Mouse (Mus musculus) hindbrain, embryonic 16.5 days (tissue): ENCODE measurements around the gene Hirip3. TPM values are rescaled to one million over a fixed set of nuclear protein-coding genes. Genes with fewer than 3 reads are reported as not detected.

Source experiments
- ATAC-seq: fragments of 200-750 bp; cut with Nextera tagmentation; 2 replicates; pipeline ENCODE4 v1.8.0; 2017; ENCODE audit warnings: moderate TSS enrichment, moderate library complexity
- H3K27ac ChIP-seq: fragments of 300-500 bp; sonication (generic); 2 replicates; pipeline ENCODE4 v1.5.1; 2014; ENCODE audit warnings: low read depth, mild to moderate bottlenecking, control low read depth, low read length, moderate library complexity
- H3K27me3 ChIP-seq: fragments of 300-500 bp; sonication (generic); replicated peaks from 2 replicates; pipeline ENCODE4 v1.6.1; 2014; ENCODE audit warnings: low read length; ENCODE audit not compliant: control insufficient read depth, insufficient read depth
- H3K36me3 ChIP-seq: fragments of 300-500 bp; sonication (generic); 2 replicates; pipeline ENCODE4 v1.6.1; 2014; ENCODE audit warnings: mild to moderate bottlenecking, low read length, moderate library complexity, mixed read lengths; ENCODE audit not compliant: control insufficient read depth, insufficient read depth
- H3K4me1 ChIP-seq: fragments of 300-500 bp; sonication (generic); 2 replicates; pipeline ENCODE4 v1.6.1; 2014; ENCODE audit warnings: low read depth, low read length; ENCODE audit not compliant: control insufficient read depth, insufficient read depth
- H3K4me2 ChIP-seq: fragments of 300-500 bp; sonication (generic); 2 replicates; pipeline ENCODE4 v1.6.1; 2014; ENCODE audit warnings: mild to moderate bottlenecking, low read length, control low read depth, moderate library complexity
- H3K4me3 ChIP-seq: fragments of 300-500 bp; sonication (generic); 2 replicates; pipeline ENCODE4 v1.5.1; 2014; ENCODE audit warnings: mild to moderate bottlenecking, low read length, control low read depth, moderate library complexity
- H3K9ac ChIP-seq: fragments of 300-500 bp; sonication (generic); 2 replicates; pipeline ENCODE4 v1.6.1; 2014; ENCODE audit warnings: low read depth, mild to moderate bottlenecking, control low read depth, low read length, moderate library complexity
- H3K9me3 ChIP-seq: fragments of 300-500 bp; sonication (generic); 2 replicates; pipeline ENCODE4 v1.6.1; 2014; ENCODE audit warnings: mild to moderate bottlenecking, low read length, moderate library complexity; ENCODE audit not compliant: control insufficient read depth
- WGBS: fragments of 180-500 bp; shearing (Covaris S2); extraction: QIAGEN DNeasy Blood & Tissue Kit; methylation state at CpG from one replicate; pipeline ENCODE4 v1.1.7; 2014; 5-methylcytosine and 5-hydroxymethylcytosine counted together
- polyA plus RNA-seq: library from polyadenylated mRNA; unstranded; fragments of >200 nt; fragmentation: Nextera tagmentation; extraction: Ambion mirVana; gene quantifications from 2 replicates; pipeline ENCODE4 v1.2.1, GENCODE M21; 2015

Hirip3 gene
- polyA plus RNA-seq, 1 experiment from 2014 or later: 21.1 TPM

GRCm38 (mm10) chr7:126825403-126825802 is 36.4 kb upstream of the Hirip3 start:
- no peak for ATAC-seq
- 17% methylated on average over 8 of the region's 8 CpGs for WGBS
- Histone ChIP-seq H3K36me3 (peaks cover 2% of the 10 kb centered on the region; the same call in 1 of the 2 replicates), H3K9me3 (no peaks in the 10 kb centered on the region), H3K27ac (no peak overlapping the region), H3K4me2 (peak overlapping the region; percentile 73; the same call in 1 of the 2 replicates), H3K27me3 (no peaks in the 10 kb centered on the region), H3K9ac (no peak overlapping the region; the same call in 1 of the 2 replicates), H3K4me3 (no peak overlapping the region), H3K4me1 (peaks cover 26% of the 10 kb centered on the region)

- Histone ChIP-seq H3K36me3 (peaks cover 2% of the 10 kb centered on the region; the same call in 1 of the 2 replicates), H3K4me1 (peaks cover 26% of the 10 kb centered on the region), H3K9ac (no peak overlapping the region), H3K27ac (no peak overlapping the region), H3K4me2 (no peak overlapping the region), H3K27me3 (no peaks in the 10 kb centered on the region), H3K9me3 (no peaks in the 10 kb centered on the region), H3K4me3 (no peak overlapping the region)
- no peak for ATAC-seq
- WGBS: 85% methylated on average over 5 of the region's 5 CpGs
These were observed 35.8 kb upstream of the Hirip3 start for GRCm38 (mm10) chr7:126825952-126826351.

- Histone ChIP-seq H3K9me3 (no peaks in the 10 kb centered on the region), H3K27ac (peak within 1 kb of the TSS; percentile 63; the same call in 1 of the 2 replicates), H3K4me1 (peaks cover 6% of the 10 kb centered on the region), H3K36me3 (peaks cover 2% of the 10 kb centered on the region; the same call in 1 of the 2 replicates), H3K27me3 (no peaks in the 10 kb centered on the region), H3K4me2 (peak within 1 kb of the TSS; percentile 61), H3K9ac (peak within 1 kb of the TSS; percentile 41), H3K4me3 (peak within 1 kb of the TSS; percentile 28)
- WGBS: 56% methylated on average over 5 of the region's 5 CpGs
- ATAC-seq: peak; percentile 3; the same call in 1 of the 2 replicates
These were observed 30.2 kb upstream of the Hirip3 start, which contains the start of gene 4930451I11Rik for GRCm38 (mm10) chr7:126831539-126831938. Gene 4930451I11Rik (minus strand): TSS chr7:126831639.

- peak; percentile 78 for ATAC-seq
- H3K4me2 ChIP-seq: peak overlapping the region; percentile 61
- WGBS: 1% methylated on average over 21 of the region's 21 CpGs
- H3K9ac ChIP-seq: peak overlapping the region; percentile 41; the same call in 1 of the 2 replicates
- no peaks in the 10 kb centered on the region for H3K9me3 ChIP-seq
- peak overlapping the region; percentile 63; the same call in 1 of the 2 replicates for H3K27ac ChIP-seq
- peaks cover 6% of the 10 kb centered on the region for H3K4me1 ChIP-seq
- H3K27me3 ChIP-seq: no peaks in the 10 kb centered on the region
- peaks cover 2% of the 10 kb centered on the region; the same call in 1 of the 2 replicates for H3K36me3 ChIP-seq
- peak overlapping the region; percentile 28 for H3K4me3 ChIP-seq
These were observed 29.7 kb upstream of the Hirip3 start for GRCm38 (mm10) chr7:126832036-126832598.

- Histone ChIP-seq H3K27me3 (no peaks in the 10 kb centered on the region), H3K27ac (no peak overlapping the region), H3K9me3 (no peaks in the 10 kb centered on the region), H3K36me3 (peaks cover 2% of the 10 kb centered on the region; the same call in 1 of the 2 replicates), H3K4me3 (no peak overlapping the region), H3K4me2 (no peak overlapping the region), H3K9ac (no peak overlapping the region), H3K4me1 (peaks cover 6% of the 10 kb centered on the region)
- WGBS: 90% methylated on average over 1 of the region's 1 CpGs
- no peak for ATAC-seq
These were observed 28.5 kb upstream of the Hirip3 start for GRCm38 (mm10) chr7:126833294-126833693.

- Histone ChIP-seq H3K9me3 (no peaks in the 10 kb centered on the region), H3K4me2 (no peak overlapping the region), H3K9ac (no peak overlapping the region), H3K4me3 (no peak overlapping the region), H3K4me1 (peaks cover 8% of the 10 kb centered on the region), H3K27ac (no peak overlapping the region), H3K27me3 (no peaks in the 10 kb centered on the region), H3K36me3 (no peaks in the 10 kb centered on the region)
- WGBS: 80% methylated on average over 9 of the region's 9 CpGs
- ATAC-seq: no peak
These were observed 18.5 kb upstream of the Hirip3 start for GRCm38 (mm10) chr7:126843276-126843675.

GRCm38 (mm10) chr7:126845516-126845915 is 16.3 kb upstream of the Hirip3 start:
- Histone ChIP-seq H3K9ac (no peak overlapping the region), H3K27me3 (0 out of 2 replicates have a peak, but pooled peaks cover 2% of the 10 kb centered on the region), H3K9me3 (no peaks in the 10 kb centered on the region), H3K27ac (no peak overlapping the region), H3K4me3 (no peak overlapping the region), H3K4me2 (no peak overlapping the region), H3K36me3 (no peaks in the 10 kb centered on the region), H3K4me1 (peaks cover 13% of the 10 kb centered on the region)
- ATAC-seq: no peak
- 32% methylated on average over 2 of the region's 2 CpGs for WGBS

GRCm38 (mm10) chr7:126847116-126847420 is 14.7 kb upstream of the Hirip3 start, which contains the start of gene Doc2a:
Gene Doc2a (plus strand): TSS chr7:126847416.
- Histone ChIP-seq H3K4me1 (peaks cover 13% of the 10 kb centered on the region), H3K4me2 (peak within 1 kb of the TSS; percentile 99), H3K27ac (peak within 1 kb of the TSS; percentile 54; the same call in 1 of the 2 replicates), H3K9me3 (no peaks in the 10 kb centered on the region), H3K4me3 (peak within 1 kb of the TSS; percentile 61), H3K27me3 (0 out of 2 replicates have a peak, but pooled peaks cover 2% of the 10 kb centered on the region), H3K9ac (peak within 1 kb of the TSS; percentile 81), H3K36me3 (0 out of 2 replicates have a peak, but pooled peaks cover 2% of the 10 kb centered on the region)
- 18% methylated on average over 4 of the region's 4 CpGs for WGBS
- ATAC-seq: no peak
